Mouse (Mus musculus) MEL (cell line): ENCODE measurements around the gene Abca6.

Source experiments
- CTCF ChIP-seq, 3 experiments: IDR thresholded peaks in 2 of 3; conservative IDR thresholded peaks in 1 of 3; 2 replicates each; pipeline ENCODE4 v1.5.1; 2011 to 2012; ENCODE audit warnings: low read length in 3 of 3, low read depth in 2 of 3, mild to moderate bottlenecking in 2 of 3, improper control_type of control experiment in 1 of 3, inconsistent platforms in 1 of 3, mixed read lengths in 1 of 3, moderate library complexity in 1 of 3; ENCODE audit not compliant: control insufficient read depth in 1 of 3, insufficient read depth in 1 of 3, poor library complexity in 1 of 3, severe bottlenecking in 1 of 3
- EP300 ChIP-seq, 2 experiments: IDR thresholded peaks; 2 replicates each; pipeline ENCODE4 v1.6.1; 2011; ENCODE audit warnings: improper control_type of control experiment in 2 of 2, low read length in 2 of 2, low read depth in 1 of 2, mild to moderate bottlenecking in 1 of 2
- MAFK ChIP-seq: IDR thresholded peaks from 2 replicates; pipeline ENCODE4 v1.6.1; 2011; ENCODE audit warnings: low read depth, mild to moderate bottlenecking, low read length, improper control_type of control experiment, borderline replicate concordance
- MAX ChIP-seq: IDR thresholded peaks from 2 replicates; pipeline ENCODE4 v1.6.1; 2011; ENCODE audit warnings: low read length, improper control_type of control experiment
- MXI1 ChIP-seq: IDR thresholded peaks from 2 replicates; pipeline ENCODE4 v1.6.1; 2011; ENCODE audit warnings: mild to moderate bottlenecking, low read depth, low read length, improper control_type of control experiment
- NELFE ChIP-seq: IDR thresholded peaks from 2 replicates; pipeline ENCODE4 v1.6.1; 2011; ENCODE audit warnings: low read depth, low read length, improper control_type of control experiment
- POLR2A ChIP-seq, 2 experiments: IDR thresholded peaks; 2 replicates each; pipeline ENCODE4 v1.6.1; 2011 to 2012; ENCODE audit warnings: low read length in 2 of 2, mild to moderate bottlenecking in 2 of 2, control low read depth in 1 of 2, improper control_type of control experiment in 1 of 2, low read depth in 1 of 2, moderate library complexity in 1 of 2; ENCODE audit not compliant: control insufficient read depth in 1 of 2, insufficient read depth in 1 of 2, poor library complexity in 1 of 2
- POLR2AphosphoS2 ChIP-seq: IDR thresholded peaks from 2 replicates; pipeline ENCODE4 v1.6.1; 2011; ENCODE audit warnings: low read length, improper control_type of control experiment
- POLR2AphosphoS5 ChIP-seq: IDR thresholded peaks from 2 replicates; pipeline ENCODE4 v1.6.1; 2012; ENCODE audit warnings: low read depth, borderline replicate concordance, mild to moderate bottlenecking, inconsistent platforms, low read length, moderate library complexity, mixed read lengths
- RCOR1 ChIP-seq: IDR thresholded peaks from 2 replicates; pipeline ENCODE4 v1.6.1; 2012; ENCODE audit warnings: low read depth, mild to moderate bottlenecking, inconsistent platforms, low read length, improper control_type of control experiment
- TCF12 ChIP-seq: IDR thresholded peaks from 2 replicates; pipeline ENCODE4 v1.6.1; 2014; ENCODE audit warnings: low read depth, mild to moderate bottlenecking, inconsistent platforms, low read length, improper control_type of control experiment, moderate library complexity
- USF1 ChIP-seq: IDR thresholded peaks from 2 replicates; pipeline ENCODE4 v1.6.1; 2014; ENCODE audit warnings: low read depth, mild to moderate bottlenecking, inconsistent platforms, low read length, improper control_type of control experiment, moderate library complexity
- USF2 ChIP-seq, 2 experiments: IDR thresholded peaks; 2 replicates each; pipeline ENCODE4 v1.6.1; 2011 to 2012; ENCODE audit warnings: improper control_type of control experiment in 2 of 2, low read length in 2 of 2, borderline replicate concordance in 1 of 2, inconsistent platforms in 1 of 2, low read depth in 1 of 2, mild to moderate bottlenecking in 1 of 2; ENCODE audit not compliant: insufficient read depth in 1 of 2

GRCm38 (mm10) chr11:110286331-110286730, 34.8 kb upstream of the Abca6 start:
- no peak for TF ChIP-seq NELFE
- no peak for TF ChIP-seq POLR2A (IDR thresholded peaks at IDR 0.05; ENCODE audit: control insufficient read depth in 1 of 2, insufficient read depth in 1 of 2, low read depth in 1 of 2, low read length in 2 of 2, poor library complexity in 1 of 2)
- TF ChIP-seq EP300 (IDR thresholded peaks at IDR 0.05; ENCODE audit: low read depth in 1 of 2, low read length in 2 of 2): no peak
- TF ChIP-seq MAFK: no peak
- no peak for TF ChIP-seq TCF12
- TF ChIP-seq MAX: no peak
- TF ChIP-seq MXI1: no peak
- no peak for TF ChIP-seq USF1
- no peak for TF ChIP-seq CTCF (IDR thresholded peaks at IDR 0.05 in 2 of 3, conservative IDR thresholded peaks at IDR 0.05 in 1 of 3; ENCODE audit: control insufficient read depth in 1 of 3, insufficient read depth in 1 of 3, low read depth in 2 of 3, low read length in 3 of 3, poor library complexity in 1 of 3, severe bottlenecking in 1 of 3)
- no peak for TF ChIP-seq POLR2AphosphoS5
- TF ChIP-seq USF2 (IDR thresholded peaks at IDR 0.05; ENCODE audit: borderline replicate concordance in 1 of 2, insufficient read depth in 1 of 2, low read depth in 1 of 2, low read length in 2 of 2): no peak
- TF ChIP-seq RCOR1: no peak
- no peak for TF ChIP-seq POLR2AphosphoS2
